Mouse (Mus musculus): ENCODE results near the gene Yjefn3. TPM values are rescaled to one million over a fixed set of nuclear protein-coding genes. Genes with fewer than 3 reads are reported as not detected.

The Yjefn3 gene
- total RNA-seq, 2 experiments from 2014 or later, result 9.1 to 12.1 TPM

GRCm38 (mm10) chr8:69912478-69913074, 10.1 kb upstream of the Yjefn3 start:
- intact Hi-C loops (cut with DNase I), result no loop called here

GRCm38 (mm10) chr8:69911917-69912316, 9.4 kb upstream of the Yjefn3 start:
- intact Hi-C loops (cut with DNase I), result no loop called here

More at GRCm38 (mm10) chr8:69912478-69913074, 10.1 kb upstream of the Yjefn3 start:
- DNase-seq, result no peak

GRCm38 (mm10) chr8:69907106-69907505, 4.6 kb upstream of the Yjefn3 start:
- no peak for DNase-seq
- intact Hi-C loops (cut with DNase I), result no loop called here

More at GRCm38 (mm10) chr8:69911917-69912316, 9.4 kb upstream of the Yjefn3 start:
- no peak for DNase-seq

- no peak for DNase-seq
- intact Hi-C loops (cut with DNase I), result no loop called here
Observed at GRCm38 (mm10) chr8:69906260-69906659, 3.7 kb upstream of the Yjefn3 start.

- no peak for DNase-seq
- intact Hi-C loops (cut with DNase I), result no loop called here
Observed at GRCm38 (mm10) chr8:69904096-69904495, 1.6 kb upstream of the Yjefn3 start.

GRCm38 (mm10) chr8:69903063-69903542, 591 bp upstream of the Yjefn3 start:
- DNase-seq, result peak; percentile 97 to 98
- intact Hi-C loops (cut with DNase I), result no loop called here

- intact Hi-C loops (cut with DNase I), result no loop called here
- DNase-seq, result peak; percentile 99
Observed at GRCm38 (mm10) chr8:69901484-69902162, 889 bp downstream of the Yjefn3 start.

- intact Hi-C loops (cut with DNase I), result no loop called here
- no peak for DNase-seq
Observed at GRCm38 (mm10) chr8:69900895-69901451, 1.5 kb downstream of the Yjefn3 start.

GRCm38 (mm10) chr8:69899876-69900275, 2.6 kb downstream of the Yjefn3 start:
- intact Hi-C loops (cut with DNase I), result no loop called here

GRCm38 (mm10) chr8:69897857-69898256, 4.7 kb downstream of the Yjefn3 start:
- DNase-seq, result no peak
- intact Hi-C loops (cut with DNase I), result no loop called here

More at GRCm38 (mm10) chr8:69899876-69900275, 2.6 kb downstream of the Yjefn3 start:
- no peak for DNase-seq

GRCm38 (mm10) chr8:69895772-69896451, 6.6 kb downstream of the Yjefn3 start:
- intact Hi-C loops (cut with DNase I), result no loop called here
- DNase-seq, result no peak

- intact Hi-C loops (cut with DNase I), result no loop called here
- no peak for DNase-seq
Observed at GRCm38 (mm10) chr8:69894836-69895332, 7.6 kb downstream of the Yjefn3 start.

GRCm38 (mm10) chr8:69893863-69894262, 8.6 kb downstream of the Yjefn3 start:
- intact Hi-C loops (cut with DNase I), result no loop called here

GRCm38 (mm10) chr8:69890813-69891241, 11.7 kb downstream of the Yjefn3 start:
- peak in 1 of 2 experiments; percentile 43 for DNase-seq
- intact Hi-C loops (cut with DNase I), result loop anchor here (1.0 kb wide), 1 partner anchor 17 kb away; no protein-coding TSS in a partner anchor

More at GRCm38 (mm10) chr8:69893863-69894262, 8.6 kb downstream of the Yjefn3 start:
- peak in 1 of 2 experiments; percentile 30 for DNase-seq

- DNase-seq, result no peak
- intact Hi-C loops (cut with DNase I), result loop anchor here (5.0 kb wide), 1 partner anchor 262 kb away; the partner anchor contains the start of gene Zfp868
Observed at GRCm38 (mm10) chr8:69888902-69889301, 13.6 kb downstream of the Yjefn3 start.

- DNase-seq, result peak; percentile 32 to 33
- intact Hi-C loops (cut with DNase I), result loop anchor here (5.0 kb wide), 1 partner anchor 261 kb away; the partner anchor contains the start of gene Zfp868
Observed at GRCm38 (mm10) chr8:69888244-69888866, 14.2 kb downstream of the Yjefn3 start.

- intact Hi-C loops (cut with DNase I), result loop anchor here (5.0 kb wide), 1 partner anchor 260 kb away; the partner anchor contains the start of gene Zfp868
- DNase-seq, result peak; percentile 46
Observed at GRCm38 (mm10) chr8:69887289-69888243, 14.9 kb downstream of the Yjefn3 start, which contains the start of gene Cilp2. Cilp2 (minus strand) TSS chr8:69887687.

GRCm38 (mm10) chr8:69884141-69884540, 18.4 kb downstream of the Yjefn3 start:
- no peak for DNase-seq
- intact Hi-C loops (cut with DNase I), result no loop called here

All from heart, postnatal 36 days (tissue).